Mouse (Mus musculus): ENCODE results near the gene Tjp3.

- TF ChIP-seq CTCF (IDR thresholded peaks at IDR 0.05; ENCODE audit: extremely low read depth, insufficient read depth, insufficient read length, insufficient replicate concordance) (no peak), POLR2A (IDR thresholded peaks at IDR 0.05; ENCODE audit: low read depth, low read length) (no peak)
Observed at GRCm38 (mm10) chr10:81330007-81330406, 38.6 kb upstream of the Tjp3 start.

Measured in spleen, adult 2 months (tissue).